Mouse (Mus musculus) ovary, postnatal 14 days (tissue): ENCODE measurements at regions not wholly inside any gene's neighbourhood (a gene's known extent, or its start where the extent isn't known, plus 50 kb on each side); places are given as distances from the start of the nearest gene placed in this dataset.

Source experiments
- DNase-seq: peaks from one replicate; pipeline ENCODE4 v3.0.0; 2022; ENCODE audit warnings: low spot score

DNA sequence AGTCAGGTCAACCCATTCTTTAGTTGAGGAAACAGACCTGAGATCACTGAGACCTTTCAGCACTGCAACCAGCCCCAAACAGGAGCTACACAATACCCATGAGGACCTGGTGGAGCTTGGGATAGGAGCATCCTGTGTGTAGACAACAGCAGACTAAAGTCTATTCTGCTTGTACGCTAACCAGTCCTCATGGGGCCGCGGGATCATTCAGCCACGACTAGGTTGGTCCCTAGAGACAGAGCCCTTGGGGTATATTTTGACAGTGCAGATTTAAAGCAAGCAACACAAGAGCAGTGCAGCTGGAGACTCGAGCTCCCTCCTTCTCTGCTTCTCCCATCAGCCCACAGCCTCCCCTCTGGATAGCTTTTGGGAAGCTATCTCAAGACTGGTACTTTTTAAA, 51.7 kb upstream of the Ankrd34c start:
- no peak for DNase-seq

DNA sequence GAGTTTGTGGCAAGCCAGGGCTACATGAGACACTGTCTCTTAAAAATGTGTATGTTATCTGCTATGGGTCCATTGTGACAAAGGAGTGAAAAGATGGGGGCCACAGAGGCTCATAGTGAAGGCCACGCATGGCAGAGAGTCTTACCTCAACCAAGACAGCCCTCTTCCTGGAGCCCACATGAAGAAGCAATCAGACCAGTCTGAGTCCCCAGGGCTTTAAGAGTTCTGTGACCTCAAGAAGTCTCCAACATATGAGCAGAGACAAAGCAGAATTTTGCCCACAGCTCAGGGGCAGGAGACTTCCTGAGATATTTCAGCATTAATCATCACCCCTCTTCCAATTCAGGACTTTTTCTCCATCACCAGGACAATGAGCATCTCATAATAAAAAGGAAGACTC, 50.4 kb upstream of the Ankrd34c start:
- DNase-seq: no peak
